Mouse (Mus musculus) inflammation-experienced regulatory T-cells (primary cell): ENCODE results near the gene Bet1. TPM values are rescaled to one million over a fixed set of nuclear protein-coding genes. Genes with fewer than 3 reads are reported as not detected.

Source experiments
- polyA plus RNA-seq, 2 experiments: library from polyadenylated mRNA; unstranded; fragments of 100-300 nt; shearing (Covaris generic); gene quantifications; one replicate each; pipeline ENCODE4 v1.2.1; 2017

Bet1 gene
- 10 to 100 TPM; 29.7 to 35.6 TPM for polyA plus RNA-seq

DNA sequence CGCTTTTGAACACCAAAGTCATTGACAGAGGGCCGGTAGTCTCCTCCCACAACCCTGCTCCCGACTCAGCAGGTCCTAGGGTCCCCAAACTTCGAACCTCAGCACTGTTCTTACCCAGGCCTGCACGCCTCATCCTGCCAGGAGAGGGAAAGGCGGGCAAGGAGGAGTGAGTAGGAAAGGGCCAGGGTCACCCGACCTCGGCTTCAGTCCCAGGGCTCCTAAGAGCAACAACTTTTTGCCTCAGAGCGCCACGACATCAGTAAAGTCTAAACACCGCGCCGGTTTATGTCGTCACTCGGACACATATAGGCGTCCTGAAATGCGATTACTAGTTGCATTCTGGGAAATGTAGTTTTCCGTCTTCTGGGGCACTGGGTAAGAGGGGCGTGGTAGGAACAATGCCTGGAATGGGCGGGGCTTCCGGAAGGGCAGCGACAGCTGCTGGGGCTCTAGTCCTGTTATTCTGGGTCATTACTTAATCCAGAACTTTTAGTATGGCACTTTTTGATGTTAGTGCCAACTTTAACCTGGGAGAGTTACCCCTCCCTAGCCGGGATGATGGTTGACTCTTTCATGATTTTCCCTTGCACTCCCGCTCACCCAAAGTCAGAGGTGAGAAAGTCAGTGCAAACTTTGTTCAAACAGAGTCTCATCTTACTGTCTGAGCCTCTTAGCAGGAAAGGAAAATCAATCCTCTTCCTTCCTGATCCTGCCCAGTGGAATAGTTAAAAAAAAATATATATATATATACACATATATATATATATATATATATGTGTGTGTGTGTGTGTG, at the start of gene Bet1:
Gene Bet1 (minus strand): TSS at position 310 of the 792 bp plus-strand sequence.

Other genes starting within 250 kb of the Bet1 start
- gene Tfpi2, start 98.1 kb downstream of the Bet1 start, polyA plus RNA-seq = not detected
- gene Gngt1, start 93.2 kb downstream of the Bet1 start, polyA plus RNA-seq = 1 to 10 TPM in 1 of 2 experiments, under 1 TPM in 1; 0.16 to 1.4 TPM
- not detected for gene Gng11, start 83.1 kb downstream of the Bet1 start, polyA plus RNA-seq